Comparison of ENCODE assay signal across 8 mouse cellular contexts in the genomic region with DNA sequence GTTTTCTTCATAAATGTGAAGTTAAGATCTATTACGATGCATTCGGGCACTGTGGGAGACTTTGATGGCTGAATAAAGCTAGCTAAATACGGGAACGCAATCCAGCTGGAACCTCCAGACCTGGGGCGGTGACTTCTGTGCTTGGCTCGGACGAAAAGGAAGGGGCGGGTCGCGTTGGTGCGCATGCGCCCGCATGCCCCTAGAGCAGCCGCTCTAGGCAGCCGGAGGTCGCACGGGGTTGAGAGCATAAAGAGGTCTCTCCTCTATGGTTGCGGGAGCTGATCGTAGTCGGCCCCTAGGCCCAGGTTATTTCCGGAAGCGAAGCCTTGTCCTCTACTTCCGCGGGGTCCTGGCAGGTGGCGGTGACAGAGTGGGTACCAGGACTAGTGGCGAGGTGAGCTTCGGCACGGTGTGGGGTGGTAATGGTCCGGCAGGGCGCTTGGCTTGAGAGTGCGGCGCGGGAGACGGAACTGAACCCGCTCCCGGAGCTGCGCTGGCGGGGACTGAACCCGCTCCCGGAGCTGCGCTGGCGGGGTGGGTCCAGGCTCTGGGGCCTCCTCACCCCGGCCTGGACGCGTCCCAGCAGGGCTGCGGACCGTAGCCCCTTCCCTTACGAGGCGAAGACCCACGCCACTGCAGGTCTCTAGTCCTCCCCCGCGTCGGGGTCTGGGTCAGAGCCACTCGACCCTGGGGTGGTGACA. TPM values are rescaled to one million over a fixed set of nuclear protein-coding genes. Genes with fewer than 3 reads are reported as not detected.
DNase-seq lines count a peak whose midpoint lies in the region; ATAC-seq and TF ChIP-seq lines count a peak whose summit lies in the region.

TSS of gene Bfar (plus strand) at position 174 of the 701 bp plus-strand sequence.
TSS of gene 3110001I22Rik (plus strand) at position 245 of the 701 bp plus-strand sequence.

- H3K4me3 ChIP-seq in hindbrain, postnatal 0 days (ENCODE audit: low read length) = peak within 1 kb of the TSS; percentile 93
- peak within 1 kb of the TSS; percentile 87 for H3K4me3 ChIP-seq in left cerebral cortex, adult 2 months

- ATAC-seq in hindbrain, postnatal 0 days = peak; percentile 94
- ATAC-seq in megakaryocyte, adult 5-6 weeks (ENCODE audit: poor library complexity, severe bottlenecking) = peak; percentile 67

- H3K4me1 ChIP-seq in hindbrain, postnatal 0 days (ENCODE audit: insufficient read depth, low read length) = no peaks in the 10 kb centered on the region; the same call in 1 of the 2 replicates

- peak within 1 kb of the TSS; percentile 86 for H3K27ac ChIP-seq in hindbrain, postnatal 0 days
- peak within 1 kb of the TSS; percentile 90 for H3K27ac ChIP-seq in left cerebral cortex, adult 2 months

- H3K9ac ChIP-seq in hindbrain, postnatal 0 days (replicated peaks; ENCODE audit: low read length) = peak within 1 kb of the TSS; percentile 87

- intact Hi-C loops in left cerebral cortex, adult 2 months (cut with DNase I) = no loop called here

- peak within 1 kb of the TSS; percentile 78 for H3K4me2 ChIP-seq in hindbrain, postnatal 0 days (ENCODE audit: low read depth, low read length)

- no peaks in the 10 kb centered on the region for H3K27me3 ChIP-seq in hindbrain, postnatal 0 days (ENCODE audit: insufficient read depth, low read length)

- no peaks in the 10 kb centered on the region for H3K9me3 ChIP-seq in hindbrain, postnatal 0 days (ENCODE audit: low read length)

- TF ChIP-seq CTCF in hindbrain, postnatal 0 days (IDR thresholded peaks at IDR 0.05; ENCODE audit: low read depth) = peak; percentile 22; the same call in 1 of the 2 replicates
- no peak for TF ChIP-seq CTCF in left cerebral cortex, adult 2 months (IDR thresholded peaks at IDR 0.05)

- WGBS in hindbrain, postnatal 0 days = under 1% methylated on average over 54 of the region's 54 CpGs

- peak; percentile 85 for DNase-seq in WW6 (ENCODE audit: low read depth, low spot score)
- DNase-seq in cerebellum, postnatal 4 days (ENCODE audit: low spot score in 2 of 2) = peak; percentile 63 to 87
- peak; percentile 91 for DNase-seq in gastrocnemius, adult 18-20 months (ENCODE audit: low spot score)
- peak; percentile 98 for DNase-seq in hindbrain, postnatal 0 days (ENCODE audit: low spot score)
- DNase-seq in left cerebral cortex, adult 2 months (ENCODE audit: extremely low spot score in 1 of 2, low spot score in 2 of 2) = peak; percentile 83 to 90
- DNase-seq in right cerebral cortex, adult 2 months (ENCODE audit: low spot score in 2 of 2) = peak; percentile 84 to 86
- peak; percentile 91 for DNase-seq in urinary bladder, postnatal 14 days (ENCODE audit: low spot score)

- H3K36me3 ChIP-seq in hindbrain, postnatal 0 days (ENCODE audit: insufficient read depth, low read length) = peaks cover 2% of the 10 kb centered on the region; the same call in 1 of the 2 replicates

RNA-seq across cellular contexts. Expression of gene Bfar, which starts in this region (rescaled TPM):
- total RNA-seq in gastrocnemius, adult 18-20 months (2021) = 10 to 100 TPM; 33.1 to 33.2 TPM
- total RNA-seq in hindbrain, postnatal 0 days (2014; rRNA removed) = 31.6 and 40.5 TPM in 2 replicates
- 38.8 and 38.9 TPM in 2 replicates for polyA plus RNA-seq in hindbrain, postnatal 0 days (2015; fragmentation: Nextera tagmentation; extraction: Ambion mirVana)
- 10 to 100 TPM; 34.8 to 40.6 TPM for total RNA-seq in left cerebral cortex, adult 2 months (2021)
- total RNA-seq in megakaryocyte, adult 5-6 weeks (2015) = 31.8 and 37.7 TPM in 2 replicates
- 40.0 and 45.2 TPM in 2 replicates for total RNA-seq in megakaryocyte, adult 5-6 weeks (2017)

RNA-seq across cellular contexts. Expression of gene 3110001I22Rik, which starts in this region (rescaled TPM):
- 1 to 10 TPM; 2.3 to 2.7 TPM for total RNA-seq in gastrocnemius, adult 18-20 months (2021)
- total RNA-seq in hindbrain, postnatal 0 days (2014; rRNA removed) = 2.3 and 4.8 TPM in 2 replicates
- 4.0 and 4.3 TPM in 2 replicates for polyA plus RNA-seq in hindbrain, postnatal 0 days (2015; fragmentation: Nextera tagmentation; extraction: Ambion mirVana)
- total RNA-seq in left cerebral cortex, adult 2 months (2021) = 1 to 10 TPM; 3.9 to 5.3 TPM
- 13.9 and 14.6 TPM in 2 replicates for total RNA-seq in megakaryocyte, adult 5-6 weeks (2015)
- total RNA-seq in megakaryocyte, adult 5-6 weeks (2017) = 15.5 and 18.5 TPM in 2 replicates

Comparison
In these comparisons a context has a peak if more than half of its experiments do, and no peak if none do; other contexts are left out.
1. Peak in every context shown above with its lines: DNase-seq, ATAC-seq, H3K4me3 ChIP-seq and H3K27ac ChIP-seq.